Mouse (Mus musculus): ENCODE data around the gene Cnfn. TPM values are rescaled to one million over a fixed set of nuclear protein-coding genes. Genes with fewer than 3 reads are reported as not detected.
"Not testable (repeated sequence)": the region's sequence is repeated elsewhere in the genome, so short reads cannot be mapped to it uniquely, and the experiment has no call there.

Gene Cnfn
- total RNA-seq, 2 experiments from 2014 or later, result not detected

- DNase-seq (ENCODE audit: low spot score in 2 of 2), result no peak
Measured at GRCm38 (mm10) chr7:25365937-25366625, 3.4 kb downstream of the Cnfn start.

GRCm38 (mm10) chr7:25363632-25364031 is 5.9 kb downstream of the Cnfn start:
- DNase-seq (ENCODE audit: low spot score in 2 of 2), result no peak

GRCm38 (mm10) chr7:25363151-25363550 is 6.4 kb downstream of the Cnfn start:
- DNase-seq (ENCODE audit: low spot score in 2 of 2), result no peak

- DNase-seq (ENCODE audit: low spot score in 2 of 2), result no peak
Measured at GRCm38 (mm10) chr7:25358721-25359206, 10.8 kb downstream of the Cnfn start.

GRCm38 (mm10) chr7:25348861-25349260 is 20.7 kb downstream of the Cnfn start:
- DNase-seq (ENCODE audit: low spot score in 2 of 2), result no peak

GRCm38 (mm10) chr7:25341000-25341784 is 28.3 kb downstream of the Cnfn start:
- no peak for DNase-seq (ENCODE audit: low spot score in 2 of 2)

GRCm38 (mm10) chr7:25339329-25339728 is 30.2 kb downstream of the Cnfn start:
- DNase-seq (ENCODE audit: low spot score in 2 of 2), result no peak

- DNase-seq (ENCODE audit: low spot score in 2 of 2), result no peak
Measured at GRCm38 (mm10) chr7:25334472-25334871, 35.1 kb downstream of the Cnfn start.

GRCm38 (mm10) chr7:25333596-25334307 is 35.8 kb downstream of the Cnfn start:
- peak; percentile 53 to 61 for DNase-seq (ENCODE audit: low spot score in 2 of 2)

- no peak for DNase-seq (ENCODE audit: low spot score in 2 of 2)
Measured at GRCm38 (mm10) chr7:25326233-25326632, 43.3 kb downstream of the Cnfn start.

GRCm38 (mm10) chr7:25325431-25325830 is 44.1 kb downstream of the Cnfn start:
- not testable (repeated sequence) for DNase-seq (ENCODE audit: low spot score in 2 of 2)

- DNase-seq (ENCODE audit: low spot score in 2 of 2), result no peak
Measured at GRCm38 (mm10) chr7:25323219-25323618, 46.3 kb downstream of the Cnfn start.

GRCm38 (mm10) chr7:25322058-25322484 is 47.5 kb downstream of the Cnfn start:
- no peak for DNase-seq (ENCODE audit: low spot score in 2 of 2)

Other genes starting within 250 kb of the Cnfn start
- gene Pou2f2, start 190.0 kb downstream of the Cnfn start, total RNA-seq (2021), result 1 to 10 TPM; 3.7 to 4.1 TPM
- gene Dedd2, start 149.1 kb downstream of the Cnfn start, total RNA-seq (2021), result 10 to 100 TPM; 15.6 to 16.4 TPM
- gene Zfp526, start 148.3 kb downstream of the Cnfn start, total RNA-seq (2021), result 10 to 100 TPM; 15.9 to 16.3 TPM
- gene Gsk3a, start 131.9 kb downstream of the Cnfn start, total RNA-seq (2021), result 10 to 100 TPM; 84.8 to 89.3 TPM
- gene Erf, start 119.0 kb downstream of the Cnfn start, total RNA-seq (2021), result 10 to 100 TPM; 47.5 to 50.4 TPM
- gene Cic, start 102.0 kb downstream of the Cnfn start, total RNA-seq (2021), result 100 to 1,000 TPM; 162 to 174 TPM
- 10 to 100 TPM; 62.9 to 70.0 TPM for gene Pafah1b3, start 71.7 kb downstream of the Cnfn start, total RNA-seq (2021)
- gene Prr19, start 68.3 kb downstream of the Cnfn start, total RNA-seq (2021), result not detected
- gene Tmem145, start 63.6 kb downstream of the Cnfn start, total RNA-seq (2021), result 1 to 10 TPM; 4.0 to 5.4 TPM
- 10 to 100 TPM; 51.4 to 55.6 TPM for gene Megf8, start 52.6 kb downstream of the Cnfn start, total RNA-seq (2021)
- gene Lipe, start 29.0 kb upstream of the Cnfn start, total RNA-seq (2021), result 100 to 1,000 TPM; 139 to 178 TPM
- not detected for gene Cxcl17, start 43.2 kb upstream of the Cnfn start, total RNA-seq (2021)
- 10 to 100 TPM; 14.9 to 21.4 TPM for gene Ceacam1, start 107.9 kb upstream of the Cnfn start, total RNA-seq (2021)
- gene Ceacam2, start 170.1 kb upstream of the Cnfn start, total RNA-seq (2021), result 1 to 10 TPM; 1.7 to 1.9 TPM
- 1 to 10 TPM in 1 of 2 experiments, not detected in 1; 2.5 TPM for gene Erich4, start 246.2 kb upstream of the Cnfn start, total RNA-seq (2021)
- gene Dmac2, start 249.7 kb upstream of the Cnfn start, total RNA-seq (2021), result 10 to 100 TPM; 34.3 to 34.5 TPM

Data from adrenal gland, postnatal 4 days (tissue).